Mouse (Mus musculus) CH12.LX (cell line): ENCODE data around the gene Slc39a3. TPM values are rescaled to one million over a fixed set of nuclear protein-coding genes. Genes with fewer than 3 reads are reported as not detected.
A peak's percentile ranks its signal among the peaks of the same experiment; 100 is the strongest.

ENCODE experiments used
- DNase-seq: peaks from one replicate; pipeline ENCODE4 v3.0.0-alpha.2; 2013; ENCODE audit errors: extremely low read depth
- H3K27ac ChIP-seq: 2 replicates; pipeline ENCODE4 v1.5.1; 2012; ENCODE audit warnings: low read depth, mild to moderate bottlenecking, control low read depth, moderate library complexity; ENCODE audit not compliant: insufficient read depth
- H3K27me3 ChIP-seq: replicated peaks from 2 replicates; pipeline ENCODE3; 2012; ENCODE audit warnings: inconsistent platforms
- H3K36me3 ChIP-seq, 2 experiments: replicated peaks in 1 of 2; 2 replicates each; pipeline versions ENCODE3 to v1.6.1; 2012; ENCODE audit warnings: inconsistent platforms in 1 of 2, low read length in 1 of 2, mild to moderate bottlenecking in 1 of 2, mixed read lengths in 1 of 2, moderate library complexity in 1 of 2; ENCODE audit not compliant: control insufficient read depth in 1 of 2, insufficient read depth in 1 of 2
- H3K4me1 ChIP-seq, 2 experiments: 2 replicates each; pipeline ENCODE4 v1.6.1; 2012; ENCODE audit warnings: inconsistent platforms in 1 of 2, moderate library complexity in 1 of 2; ENCODE audit not compliant: insufficient read depth in 2 of 2, control insufficient read depth in 1 of 2
- H3K4me2 ChIP-seq: 2 replicates; pipeline ENCODE4 v1.6.1; 2012; ENCODE audit warnings: low read depth, mild to moderate bottlenecking, control low read depth; ENCODE audit not compliant: poor library complexity, insufficient read depth, severe bottlenecking
- H3K4me3 ChIP-seq, 3 experiments: fragments of 150-350 bp in 1 of 3; sonication (generic) in 1 of 3; replicated peaks in 1 of 3; 2 replicates each; pipeline versions ENCODE3 to v1.5.1; 2011 to 2012; ENCODE audit warnings: low read depth in 2 of 3, low read length in 2 of 3, mild to moderate bottlenecking in 2 of 3, moderate library complexity in 2 of 3, control low read depth in 1 of 3, improper control_type of control experiment in 1 of 3, inconsistent platforms in 1 of 3, mixed read lengths in 1 of 3; ENCODE audit not compliant: poor library complexity in 1 of 3
- H3K79me2 ChIP-seq: replicated peaks from 2 replicates; pipeline ENCODE4 v1.6.1; 2012; ENCODE audit warnings: mild to moderate bottlenecking, moderate library complexity; ENCODE audit not compliant: control insufficient read depth, poor library complexity, insufficient read depth, severe bottlenecking; ENCODE audit errors: extremely low read depth
- H3K9ac ChIP-seq: 2 replicates; pipeline ENCODE4 v1.6.1; 2012; ENCODE audit warnings: low read depth, mild to moderate bottlenecking, control low read depth, moderate library complexity; ENCODE audit not compliant: insufficient read depth
- H3K9me3 ChIP-seq: replicated peaks from 2 replicates; pipeline ENCODE3; 2012; ENCODE audit warnings: low read length, inconsistent platforms, mixed read lengths
- BHLHE40 ChIP-seq: IDR thresholded peaks from 2 replicates; pipeline ENCODE4 v1.6.1; 2011; ENCODE audit warnings: mild to moderate bottlenecking, low read depth, low read length, improper control_type of control experiment
- CHD1 ChIP-seq: IDR thresholded peaks from 2 replicates; pipeline ENCODE4 v1.6.1; 2012; ENCODE audit warnings: low read depth, low read length, improper control_type of control experiment, inconsistent platforms
- CHD2 ChIP-seq: IDR thresholded peaks from 2 replicates; pipeline ENCODE4 v1.6.1; 2011; ENCODE audit warnings: low read length, improper control_type of control experiment
- CTCF ChIP-seq, 2 experiments: IDR thresholded peaks in 1 of 2; conservative IDR thresholded peaks in 1 of 2; 2 replicates each; pipeline ENCODE4 v1.5.1; 2011 to 2012; ENCODE audit warnings: low read depth in 2 of 2, low read length in 2 of 2, improper control_type of control experiment in 1 of 2, inconsistent platforms in 1 of 2, mild to moderate bottlenecking in 1 of 2, moderate library complexity in 1 of 2
- E2F4 ChIP-seq: IDR thresholded peaks from 2 replicates; pipeline ENCODE4 v1.6.1; 2011; ENCODE audit warnings: low read depth, low read length, improper control_type of control experiment; ENCODE audit not compliant: insufficient replicate concordance
- ELF1 ChIP-seq: IDR thresholded peaks from 2 replicates; pipeline ENCODE4 v1.6.1; 2014; ENCODE audit warnings: low read depth, mild to moderate bottlenecking, inconsistent platforms, low read length, improper control_type of control experiment
- EP300 ChIP-seq: IDR thresholded peaks from 2 replicates; pipeline ENCODE4 v1.6.1; 2011; ENCODE audit warnings: low read length, improper control_type of control experiment
- GABPA ChIP-seq: IDR thresholded peaks from 2 replicates; pipeline ENCODE4 v1.6.1; 2012; ENCODE audit warnings: low read depth, low read length, improper control_type of control experiment, inconsistent platforms; ENCODE audit not compliant: insufficient replicate concordance
- JUN ChIP-seq: IDR thresholded peaks from 2 replicates; pipeline ENCODE4 v1.6.1; 2011; ENCODE audit warnings: low read depth, mild to moderate bottlenecking, low read length, improper control_type of control experiment, moderate library complexity; ENCODE audit not compliant: insufficient read depth
- JUND ChIP-seq: conservative IDR thresholded peaks from 2 replicates; pipeline ENCODE4 v1.6.1; 2011; ENCODE audit warnings: low read depth, low read length, improper control_type of control experiment
- KAT2A ChIP-seq: IDR thresholded peaks from 2 replicates; pipeline ENCODE4 v1.6.1; 2012; ENCODE audit warnings: low read length, improper control_type of control experiment, inconsistent platforms; ENCODE audit not compliant: insufficient replicate concordance
- MAFK ChIP-seq: IDR thresholded peaks from 2 replicates; pipeline ENCODE4 v1.6.1; 2011; ENCODE audit warnings: low read length, improper control_type of control experiment; ENCODE audit not compliant: insufficient replicate concordance
- MEF2A ChIP-seq: IDR thresholded peaks from 2 replicates; pipeline ENCODE4 v1.6.1; 2014; ENCODE audit warnings: low read depth, mild to moderate bottlenecking, inconsistent platforms, low read length, improper control_type of control experiment, borderline replicate concordance
- MYC ChIP-seq: IDR thresholded peaks from 2 replicates; pipeline ENCODE4 v1.6.1; 2011; ENCODE audit warnings: low read depth, mild to moderate bottlenecking, improper control_type of control experiment, low read length
- NRF1 ChIP-seq: IDR thresholded peaks from 2 replicates; pipeline ENCODE4 v1.6.1; 2014; ENCODE audit warnings: low read depth, mild to moderate bottlenecking, inconsistent platforms, low read length, improper control_type of control experiment, moderate library complexity
- PAX5 ChIP-seq: IDR thresholded peaks from 2 replicates; pipeline ENCODE4 v1.6.1; 2012; ENCODE audit warnings: low read length, inconsistent platforms, mixed read lengths
- POLR2AphosphoS2 ChIP-seq: IDR thresholded peaks from 2 replicates; pipeline ENCODE4 v1.6.1; 2011; ENCODE audit warnings: low read depth, low read length, improper control_type of control experiment
- RAD21 ChIP-seq: IDR thresholded peaks from 2 replicates; pipeline ENCODE4 v1.6.1; 2011; ENCODE audit warnings: low read depth, mild to moderate bottlenecking, low read length, improper control_type of control experiment, moderate library complexity
- RCOR1 ChIP-seq: conservative IDR thresholded peaks from 2 replicates; pipeline ENCODE4 v1.6.1; 2012; ENCODE audit warnings: low read depth, mild to moderate bottlenecking, inconsistent platforms, low read length, improper control_type of control experiment
- SMC3 ChIP-seq: IDR thresholded peaks from 2 replicates; pipeline ENCODE4 v1.6.1; 2011; ENCODE audit warnings: low read depth, low read length, improper control_type of control experiment
- TCF12 ChIP-seq: IDR thresholded peaks from 2 replicates; pipeline ENCODE4 v1.6.1; 2014; ENCODE audit warnings: low read depth, mild to moderate bottlenecking, inconsistent platforms, low read length, improper control_type of control experiment
- UBTF ChIP-seq: IDR thresholded peaks from 2 replicates; pipeline ENCODE4 v1.6.1; 2012; ENCODE audit warnings: low read depth, mild to moderate bottlenecking, inconsistent platforms, low read length, improper control_type of control experiment, moderate library complexity
- USF2 ChIP-seq: conservative IDR thresholded peaks from 2 replicates; pipeline ENCODE4 v1.6.1; 2011; ENCODE audit warnings: low read depth, low read length, improper control_type of control experiment
- ZMIZ1 ChIP-seq: IDR thresholded peaks from 2 replicates; pipeline ENCODE4 v1.6.1; 2012; ENCODE audit warnings: low read depth, mild to moderate bottlenecking, inconsistent platforms, low read length, improper control_type of control experiment
- ZNF384 ChIP-seq: IDR thresholded peaks from 2 replicates; pipeline ENCODE4 v1.6.1; 2012; ENCODE audit warnings: low read depth, low read length, improper control_type of control experiment, inconsistent platforms
- dilution Hi-C: fragments of 300-500 bp; cut with MboI; formaldehyde crosslinking; loops from 2 replicates; pipeline ENCODE4 v1.14.3; 2020; ENCODE audit warnings: low sequenced_read_pairs; ENCODE audit not compliant: extremely low pct_unique_long_range_greater_than_20kb, extremely low pct_ligation_motif_present
- in situ Hi-C: fragments of 300-500 bp; cut with MboI; formaldehyde crosslinking; loops from 3 replicates; pipeline ENCODE4 v1.14.3; 2019; ENCODE audit warnings: low sequenced_read_pairs, low pct_ligation_motif_present, low pct_unique_long_range_greater_than_20kb, mixed read lengths
- polyA plus RNA-seq: library from polyadenylated mRNA; unstranded; fragments of >175 nt; gene quantifications from 2 replicates; pipeline ENCODE4 v1.2.1, GENCODE M21; 2012; ENCODE audit warnings: low read depth; ENCODE audit not compliant: insufficient read length
- total RNA-seq, 2 experiments: library from RNA; depleted of rRNA; stranded (reverse); fragments of 300-350 nt in 1 of 2; fragments of >200 nt in 1 of 2; gene quantifications; 2 replicates each; pipeline ENCODE4 v1.2.3; 2012 to 2014

Slc39a3 gene
- total and polyA plus RNA-seq, 3 experiments, result 3.9 to 7.2 (median 4.2) TPM

DNA sequence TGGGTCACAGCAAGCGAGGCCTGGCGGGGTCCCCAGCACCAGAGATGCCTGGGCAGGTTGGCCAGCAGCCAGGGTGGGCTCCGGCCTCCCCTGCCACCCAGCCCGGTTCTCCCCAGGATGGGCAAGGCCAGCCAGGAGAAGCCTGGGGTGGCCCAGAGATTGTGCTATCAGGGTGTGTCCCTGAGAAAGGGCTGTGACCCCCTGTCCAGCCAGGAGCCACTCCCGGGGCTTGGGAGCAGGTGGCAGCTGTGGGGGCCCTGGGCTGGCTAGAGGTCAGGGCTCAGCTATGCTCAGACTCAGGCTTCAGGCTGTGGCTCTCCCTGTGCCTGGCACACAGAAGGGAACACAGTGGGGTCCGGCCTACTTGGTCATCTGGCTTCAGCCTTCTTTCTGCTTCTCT is 17.5 kb downstream of the Slc39a3 start:
- H3K36me3 ChIP-seq, result no peaks in the 10 kb centered on the region
- peaks cover 0 to 8% of the 10 kb centered on the region in 2 experiments; a peak in 3 of 4 replicates for H3K4me1 ChIP-seq
- no peak for TF ChIP-seq POLR2AphosphoS2
- TF ChIP-seq SMC3, result no peak
- no peak for TF ChIP-seq MEF2A
- no peak for TF ChIP-seq MAFK
- no peak for TF ChIP-seq JUND
- TF ChIP-seq CHD1, result no peak
- TF ChIP-seq TCF12, result no peak
- TF ChIP-seq BHLHE40, result no peak
- TF ChIP-seq ZNF384, result no peak
- TF ChIP-seq NRF1, result no peak
- TF ChIP-seq ZMIZ1, result no peak
- H3K27me3 ChIP-seq, result peaks cover 49% of the 10 kb centered on the region
- H3K9ac ChIP-seq, result no peak overlapping the region
- no peak overlapping the region for H3K27ac ChIP-seq
- in situ Hi-C loops, result no loop called here
- H3K4me3 ChIP-seq, result no peak overlapping the region
- H3K79me2 ChIP-seq, result no peaks in the 10 kb centered on the region
- DNase-seq, result no peak
- H3K9me3 ChIP-seq, result peaks cover 13% of the 10 kb centered on the region
- dilution Hi-C loops, result no loop called here
- H3K4me2 ChIP-seq, result no peak overlapping the region

DNA sequence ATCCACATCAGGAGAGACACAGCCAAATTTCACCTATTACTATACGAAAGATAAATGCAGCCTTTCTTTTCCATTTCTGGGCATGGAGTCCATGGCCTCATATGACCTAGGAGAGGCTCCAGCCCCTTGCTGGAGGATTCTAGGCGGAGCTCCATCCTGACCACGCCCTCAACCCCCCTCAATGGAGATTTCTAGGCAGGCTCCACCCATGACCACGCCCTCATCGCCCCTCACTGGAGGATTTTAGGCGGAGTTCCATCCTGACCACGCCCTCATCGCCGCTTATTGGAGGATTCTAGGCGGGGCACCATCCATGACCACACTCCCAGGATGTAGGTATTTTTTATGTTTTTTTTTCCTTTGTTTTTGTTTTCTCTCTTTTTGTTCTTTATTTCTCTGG is 18.9 kb downstream of the Slc39a3 start:
- Histone ChIP-seq H3K27me3 (peaks cover 48% of the 10 kb centered on the region), H3K27ac (no peak overlapping the region), H3K9me3 (peaks cover 13% of the 10 kb centered on the region), H3K4me3 (no peak overlapping the region), H3K36me3 (no peaks in the 10 kb centered on the region), H3K79me2 (no peaks in the 10 kb centered on the region), H3K9ac (no peak overlapping the region), H3K4me1 (peaks cover 4 to 14% of the 10 kb centered on the region in 2 experiments), H3K4me2 (no peak overlapping the region)
- dilution Hi-C loops (no loop called here), in situ Hi-C loops (no loop called here)
- peak; percentile 44 for DNase-seq
- no peak for TF ChIP-seq CHD2
- no peak for TF ChIP-seq JUN
- TF ChIP-seq EP300, result no peak
- no peak for TF ChIP-seq UBTF
- no peak for TF ChIP-seq CHD1
- no peak for TF ChIP-seq MYC
- TF ChIP-seq E2F4, result no peak
- no peak for TF ChIP-seq ZMIZ1
- no peak for TF ChIP-seq RCOR1
- TF ChIP-seq GABPA, result no peak
- no peak for TF ChIP-seq TCF12
- TF ChIP-seq USF2, result no peak
- TF ChIP-seq ELF1, result no peak
- TF ChIP-seq KAT2A, result no peak
- no peak for TF ChIP-seq SMC3
- TF ChIP-seq PAX5, result no peak
- TF ChIP-seq NRF1, result no peak
- TF ChIP-seq ZNF384, result no peak
- no peak for TF ChIP-seq RAD21
- TF ChIP-seq CTCF (conservative IDR thresholded peaks at IDR 0.05 in 1 of 2, IDR thresholded peaks at IDR 0.05 in 1 of 2; ENCODE audit: low read depth in 2 of 2, low read length in 2 of 2), result no peak
